Mouse (Mus musculus): ENCODE measurements around the gene Sumf1.

Gene Sumf1

DNA sequence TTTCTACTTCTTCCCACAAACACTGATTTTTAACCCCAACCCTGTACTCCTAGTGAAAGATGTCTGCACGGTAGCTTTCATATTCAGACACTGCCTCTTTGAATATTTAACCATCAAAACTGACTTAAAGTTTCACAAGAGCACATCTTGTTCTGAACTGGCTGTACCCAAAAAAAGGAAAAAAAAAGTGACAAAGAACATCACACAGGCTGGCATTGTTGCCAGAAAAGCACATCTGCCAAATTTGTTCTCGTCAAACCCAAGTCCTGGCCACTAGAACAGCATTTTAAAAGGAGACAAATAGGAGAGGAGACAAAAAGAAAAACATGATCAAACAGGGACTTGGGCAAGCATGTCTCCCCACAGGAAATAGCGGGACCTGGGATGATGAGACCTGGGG lies 91.9 kb downstream of the Sumf1 start:
- DNase-seq (ENCODE audit: low spot score in 2 of 2) = no peak

DNA sequence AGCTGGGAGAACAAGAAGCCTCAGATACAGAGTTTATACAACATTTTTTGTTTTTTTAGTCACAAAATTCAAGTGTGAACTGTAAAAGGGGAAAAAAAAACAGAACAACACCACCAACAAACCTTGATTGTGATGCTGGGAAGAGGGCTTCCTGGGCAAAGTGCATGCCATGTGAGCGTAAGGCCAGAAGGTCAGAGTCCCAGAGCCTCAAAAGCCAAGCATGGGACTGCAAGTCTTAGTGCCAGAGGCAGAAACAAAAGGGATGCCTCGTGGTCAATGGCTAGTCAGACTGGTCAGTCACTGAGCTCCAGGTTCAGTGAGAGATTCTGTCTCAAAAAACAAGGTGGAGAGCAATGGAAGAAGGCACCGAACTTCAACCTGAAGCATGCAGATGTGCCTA lies 92.7 kb downstream of the Sumf1 start:
- DNase-seq (ENCODE audit: low spot score in 2 of 2) = no peak

DNA sequence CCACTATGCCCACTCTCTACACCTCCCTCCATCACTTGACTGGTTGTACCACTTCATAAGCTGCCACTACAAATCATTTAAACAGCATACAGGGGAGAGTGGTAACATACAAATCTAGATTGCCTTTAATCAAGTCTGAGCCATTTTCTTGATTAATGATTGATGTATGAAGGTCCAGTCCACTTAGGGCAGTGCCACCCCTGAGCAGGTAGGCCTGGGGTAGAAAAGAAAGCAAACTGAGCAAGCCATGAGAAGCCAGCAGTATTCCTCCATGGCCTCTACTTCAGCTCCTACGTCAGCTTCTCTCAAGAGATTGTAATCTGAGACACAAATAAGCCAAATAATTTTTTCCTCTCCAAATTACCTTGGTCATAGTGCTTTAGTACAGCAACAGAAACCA lies 94.1 kb downstream of the Sumf1 start:
- DNase-seq (ENCODE audit: low spot score in 2 of 2) = no peak

DNA sequence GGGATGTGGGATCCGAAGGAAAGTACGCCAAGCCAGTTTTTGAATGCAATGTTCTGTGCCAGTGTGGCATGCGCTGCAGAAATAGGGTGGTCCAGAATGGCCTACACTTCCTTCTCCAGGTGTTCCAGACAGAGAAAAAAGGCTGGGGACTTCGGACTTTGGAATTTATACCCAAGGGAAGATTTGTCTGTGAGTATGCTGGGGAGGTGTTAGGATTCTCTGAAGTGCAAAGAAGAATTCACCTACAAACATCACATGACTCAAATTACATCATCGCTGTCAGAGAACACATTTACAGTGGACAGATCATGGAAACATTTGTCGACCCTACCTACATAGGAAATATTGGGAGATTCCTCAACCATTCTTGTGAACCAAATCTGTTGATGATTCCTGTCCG lies 109.5 kb downstream of the Sumf1 start:
- DNase-seq (ENCODE audit: low spot score in 2 of 2) = no peak

DNA sequence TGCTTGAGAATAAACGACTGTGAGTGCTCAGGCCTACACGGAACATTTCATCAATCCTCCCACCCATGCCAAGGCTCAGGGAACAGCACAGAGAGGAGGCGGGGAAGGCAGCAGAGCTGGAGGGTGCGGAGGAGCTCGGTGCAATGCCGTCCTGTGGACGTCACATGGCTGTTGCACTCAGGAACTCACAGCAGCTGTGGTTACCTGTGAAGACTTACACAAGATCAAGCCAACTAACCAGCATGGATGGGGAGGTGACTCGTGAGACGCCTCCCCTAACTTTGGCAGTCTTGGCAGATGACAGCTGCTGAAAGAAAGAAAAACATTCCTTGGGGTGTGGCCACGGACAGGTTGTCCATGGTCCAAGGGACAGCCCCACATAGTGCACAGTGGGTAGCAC lies 110.8 kb downstream of the Sumf1 start:
- peak; percentile 41 to 77 for DNase-seq (ENCODE audit: low spot score in 2 of 2)

DNA sequence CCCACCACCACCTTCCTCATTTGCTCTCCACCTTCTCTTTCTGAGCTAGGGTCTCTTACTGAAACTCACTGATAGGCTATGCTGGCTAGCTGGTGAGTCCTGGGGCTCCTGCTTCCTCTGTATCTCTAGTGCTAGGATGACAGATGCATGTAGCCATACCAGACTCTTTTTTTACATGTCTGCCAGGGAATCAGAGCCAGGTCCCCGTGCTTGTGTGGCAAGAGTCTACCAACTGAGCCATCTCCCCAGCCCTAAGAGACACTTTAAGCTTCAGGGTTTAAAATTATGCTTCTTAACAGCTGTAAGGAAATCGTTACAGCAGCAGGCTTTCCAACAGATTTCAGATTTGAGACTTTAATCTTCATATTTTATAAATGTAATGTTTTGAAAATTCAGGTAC lies 111.5 kb downstream of the Sumf1 start:
- DNase-seq (ENCODE audit: low spot score in 2 of 2) = no peak

DNA sequence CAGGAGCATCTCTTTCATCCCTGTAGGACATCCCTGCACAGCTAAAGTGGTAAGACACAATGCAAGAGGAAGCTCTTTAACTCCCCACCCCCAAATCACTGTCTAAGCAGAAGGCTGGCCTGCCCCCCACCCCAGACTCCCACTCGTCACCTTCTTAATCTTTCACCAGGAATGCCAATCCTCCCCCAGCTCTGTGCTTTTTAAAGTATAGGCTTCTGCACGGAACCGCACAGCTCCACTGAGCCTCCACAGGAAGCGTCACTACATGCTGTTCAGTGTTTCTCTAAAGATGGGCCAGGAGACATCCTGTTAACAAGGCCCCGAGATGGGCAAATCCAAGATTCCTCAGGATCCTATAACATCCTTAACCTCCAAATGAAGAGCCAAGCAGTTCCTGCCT lies 112.3 kb downstream of the Sumf1 start:
- DNase-seq (ENCODE audit: low spot score in 2 of 2) = peak; percentile 43 to 71

DNA sequence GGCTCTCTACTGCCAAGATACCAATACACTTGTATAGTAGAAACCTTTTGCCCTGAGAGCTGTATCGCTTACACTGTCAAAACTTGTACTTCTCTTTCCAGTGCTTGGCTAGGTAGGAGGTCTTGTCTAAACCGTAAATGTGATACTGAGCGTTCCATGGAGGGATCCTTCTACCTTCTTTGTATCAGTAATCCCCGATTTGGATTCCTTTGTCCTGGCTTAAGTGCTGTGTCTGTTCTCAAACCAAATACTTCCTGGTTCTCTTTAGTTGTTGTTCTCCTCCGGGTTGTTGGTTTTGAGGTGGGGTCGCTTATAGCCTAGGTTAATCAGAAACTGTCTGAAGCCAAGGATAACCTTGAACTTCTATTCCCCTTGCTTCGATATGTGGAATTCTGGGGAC lies 114.4 kb downstream of the Sumf1 start:
- no peak for DNase-seq (ENCODE audit: low spot score in 2 of 2)

DNA sequence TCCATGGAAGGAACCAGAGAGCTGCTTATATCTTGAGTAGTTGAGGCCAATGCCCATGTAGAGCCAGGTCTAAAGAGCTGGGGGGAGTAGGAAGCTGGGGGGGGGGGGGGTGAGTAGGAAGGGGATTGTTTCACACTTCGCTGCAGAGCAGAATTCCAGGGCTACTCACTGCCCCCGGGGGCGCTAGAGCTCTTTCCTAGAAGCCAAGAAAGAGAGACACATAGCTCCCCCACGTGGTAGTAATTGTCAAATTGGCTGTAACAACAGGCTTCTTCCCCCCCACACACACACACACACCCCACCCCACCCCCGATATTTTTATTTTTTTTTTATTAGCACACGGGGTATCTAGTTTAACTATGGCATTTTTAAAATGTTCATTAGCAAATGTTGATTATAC lies 119.8 kb downstream of the Sumf1 start:
- peak; percentile 77 to 78 for DNase-seq (ENCODE audit: low spot score in 2 of 2)

DNA sequence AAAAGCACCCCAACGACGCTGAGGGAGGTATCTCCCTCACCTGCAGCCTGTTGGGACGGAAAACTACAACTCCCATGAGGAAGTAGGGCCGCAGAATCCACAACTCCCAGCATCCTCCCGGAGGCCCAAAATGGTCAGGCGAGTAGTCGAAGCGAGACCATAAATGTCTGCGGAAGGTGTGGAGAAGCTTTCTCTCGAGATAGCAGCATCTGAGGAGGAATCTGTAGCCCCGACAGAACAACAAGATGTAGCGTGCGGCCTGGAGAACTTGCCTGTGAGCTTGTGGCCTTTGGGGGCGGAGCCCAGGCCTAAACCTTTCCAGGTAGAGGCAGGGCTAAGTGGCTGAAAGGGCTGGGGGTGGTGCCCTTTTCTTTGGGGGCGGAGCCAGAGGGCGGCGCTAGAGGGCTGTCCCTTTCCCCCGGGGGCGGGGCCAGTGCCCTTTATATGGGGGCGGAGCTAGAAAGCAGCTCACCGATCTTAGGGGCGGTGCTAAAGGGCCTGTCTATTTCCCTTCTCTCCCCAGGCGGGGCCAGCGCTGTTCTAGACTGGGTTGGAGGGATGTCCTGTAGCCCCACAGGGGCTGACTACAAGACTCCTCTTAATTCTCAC lies 120.4 kb downstream of the Sumf1 start, which contains the start of gene Setmar:
Setmar (plus strand) TSS at position 128 of the 609 bp plus-strand sequence.
- peak; percentile 92 to 94 for DNase-seq (ENCODE audit: low spot score in 2 of 2)

DNA sequence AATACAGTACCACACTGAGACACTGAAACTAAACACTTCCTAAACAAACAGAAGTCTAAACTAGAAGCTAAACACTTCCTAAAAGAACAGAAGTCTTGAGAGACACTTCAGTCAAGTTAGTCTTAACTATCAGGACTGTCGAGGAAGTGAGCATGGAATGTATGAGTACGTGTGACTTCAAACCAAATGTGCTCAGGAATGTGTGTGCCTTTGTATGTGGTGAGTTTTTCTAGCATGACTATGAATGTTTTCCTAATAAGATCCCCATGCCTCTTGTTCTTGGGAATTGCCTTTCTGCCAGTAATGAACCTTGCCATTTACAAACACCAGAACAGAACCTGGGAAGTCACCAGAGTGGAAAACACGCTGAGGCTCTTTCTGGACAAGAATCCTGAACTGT lies 124.3 kb downstream of the Sumf1 start:
- no peak for DNase-seq (ENCODE audit: low spot score in 2 of 2)

DNA sequence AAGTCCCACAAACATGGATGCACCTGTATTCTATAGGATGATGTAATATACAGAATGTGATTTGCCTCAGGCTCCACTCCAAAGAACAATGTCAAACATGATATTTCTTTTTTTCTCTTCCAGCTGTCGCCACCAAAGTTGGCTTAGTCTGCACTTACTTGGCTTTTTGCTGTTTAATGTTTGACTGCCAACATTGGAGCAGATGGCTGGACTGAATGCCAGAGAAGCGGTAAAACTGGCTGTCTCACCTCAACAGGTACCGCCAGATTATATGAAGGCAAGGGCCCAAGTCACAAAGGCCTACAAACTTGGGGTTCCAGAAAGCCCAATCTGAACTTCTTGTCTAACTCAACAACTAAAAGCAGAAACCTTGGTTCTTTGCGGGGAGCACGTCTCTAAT lies 127.3 kb downstream of the Sumf1 start:
- no peak for DNase-seq (ENCODE audit: low spot score in 2 of 2)

DNA sequence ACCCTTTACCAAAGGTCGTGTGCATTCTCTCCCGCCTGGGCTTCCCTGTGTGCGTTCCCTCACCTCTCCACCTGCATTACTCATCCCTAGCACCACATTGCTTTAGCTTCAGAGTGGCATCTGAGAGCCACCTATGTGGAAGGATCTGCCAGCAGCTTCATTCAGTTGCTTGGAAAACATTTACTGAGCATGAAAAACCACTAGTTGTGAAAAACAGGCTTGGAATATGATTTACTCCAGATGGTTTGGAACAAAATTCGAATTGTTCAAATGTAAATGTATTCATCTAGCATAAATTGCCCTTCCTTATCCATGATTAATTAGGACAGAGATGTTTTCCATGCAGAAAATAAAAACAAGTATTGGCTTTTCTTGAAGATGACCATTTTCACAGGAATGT lies 128.0 kb downstream of the Sumf1 start:
- DNase-seq (ENCODE audit: low spot score in 2 of 2) = no peak

Measured in right cerebral cortex, postnatal 36 days (tissue).